Mouse (Mus musculus): ENCODE results near the gene Dnah1. TPM values are rescaled to one million over a fixed set of nuclear protein-coding genes. Genes with fewer than 3 reads are reported as not detected.

The Dnah1 gene
- total RNA-seq, 1 experiment from 2014 or later = not detected

DNA sequence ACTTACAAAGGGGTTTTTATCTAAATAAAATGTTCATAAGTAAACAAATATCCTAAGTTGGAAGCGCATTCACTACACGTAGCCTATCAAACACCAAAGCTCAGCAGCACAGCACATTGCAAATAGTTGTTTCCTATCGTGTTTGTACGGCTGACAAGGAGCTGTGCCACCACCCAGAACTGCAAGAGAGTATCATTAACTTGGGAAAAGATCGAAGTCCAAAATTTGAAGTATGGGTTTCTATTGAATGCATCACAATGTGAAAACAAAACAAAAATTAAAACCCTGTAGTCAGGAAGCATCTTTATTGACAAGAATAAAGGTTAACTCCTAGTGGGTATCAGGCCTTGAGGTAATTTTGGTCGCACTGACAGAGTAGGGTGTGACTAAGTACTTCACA, 75.3 kb downstream of the Dnah1 start:
- no peak for ATAC-seq (replicated peaks; ENCODE audit: insufficient number of reproducible peaks, low FRiP score, low TSS enrichment, poor library complexity, severe bottlenecking)

DNA sequence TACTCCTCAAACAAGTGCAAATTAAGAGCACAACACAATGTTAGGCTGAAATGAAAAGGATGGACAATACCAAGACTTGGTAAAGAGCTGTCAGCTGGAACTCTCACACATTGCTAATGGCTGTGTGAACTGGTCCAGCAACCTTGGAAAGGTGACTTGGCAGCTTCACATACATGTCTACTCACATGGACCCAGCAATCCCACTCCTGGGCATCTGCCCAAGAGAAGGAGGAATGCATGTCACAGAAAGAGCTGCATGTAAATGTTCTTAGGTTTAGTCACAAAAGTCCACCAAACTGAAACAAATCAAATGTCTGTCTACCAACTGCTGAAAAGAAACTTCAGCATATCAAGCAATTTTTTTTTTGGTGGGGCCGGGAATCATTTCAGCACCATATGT, 77.8 kb downstream of the Dnah1 start:
- no peak for ATAC-seq (replicated peaks; ENCODE audit: insufficient number of reproducible peaks, low FRiP score, low TSS enrichment, poor library complexity, severe bottlenecking)

DNA sequence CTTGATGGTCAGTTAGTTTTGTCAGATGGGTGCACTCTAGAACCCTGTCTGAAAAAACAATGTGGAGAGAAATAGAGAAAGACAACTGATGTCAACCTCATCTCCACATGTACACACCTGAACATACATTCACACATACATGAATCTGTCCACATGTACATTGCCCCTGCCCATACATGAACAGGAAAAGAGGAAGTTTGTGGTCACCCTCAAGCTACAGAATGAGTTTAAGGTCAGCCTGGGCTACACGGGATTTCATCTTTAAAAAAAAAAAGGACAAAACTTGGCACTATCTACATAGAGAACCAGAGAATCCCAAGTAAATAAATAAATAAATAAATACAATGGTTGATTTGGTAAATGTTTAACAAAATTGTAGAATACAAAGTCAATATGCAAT, 78.9 kb downstream of the Dnah1 start:
- ATAC-seq (replicated peaks; ENCODE audit: insufficient number of reproducible peaks, low FRiP score, low TSS enrichment, poor library complexity, severe bottlenecking) = no peak

DNA sequence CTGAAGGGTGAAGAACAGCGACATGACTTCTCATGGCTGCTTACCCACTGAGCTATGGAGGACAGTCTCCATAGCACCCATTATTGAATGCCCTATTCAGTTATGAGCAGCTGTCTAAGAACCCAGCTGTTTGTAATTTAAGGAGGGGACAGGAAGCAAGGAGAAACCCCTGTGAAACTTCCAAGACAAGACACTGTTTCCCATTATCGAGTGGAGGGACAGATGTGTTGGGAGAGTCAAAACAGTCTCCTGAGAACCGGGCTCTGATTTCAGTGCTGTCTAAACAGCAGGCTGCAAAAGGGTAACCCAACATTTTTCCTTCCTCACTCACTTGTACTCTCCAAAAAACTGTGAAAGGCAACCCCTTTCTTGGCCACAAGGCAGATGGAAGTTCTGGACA, 83.2 kb downstream of the Dnah1 start:
- no peak for ATAC-seq (replicated peaks; ENCODE audit: insufficient number of reproducible peaks, low FRiP score, low TSS enrichment, poor library complexity, severe bottlenecking)

DNA sequence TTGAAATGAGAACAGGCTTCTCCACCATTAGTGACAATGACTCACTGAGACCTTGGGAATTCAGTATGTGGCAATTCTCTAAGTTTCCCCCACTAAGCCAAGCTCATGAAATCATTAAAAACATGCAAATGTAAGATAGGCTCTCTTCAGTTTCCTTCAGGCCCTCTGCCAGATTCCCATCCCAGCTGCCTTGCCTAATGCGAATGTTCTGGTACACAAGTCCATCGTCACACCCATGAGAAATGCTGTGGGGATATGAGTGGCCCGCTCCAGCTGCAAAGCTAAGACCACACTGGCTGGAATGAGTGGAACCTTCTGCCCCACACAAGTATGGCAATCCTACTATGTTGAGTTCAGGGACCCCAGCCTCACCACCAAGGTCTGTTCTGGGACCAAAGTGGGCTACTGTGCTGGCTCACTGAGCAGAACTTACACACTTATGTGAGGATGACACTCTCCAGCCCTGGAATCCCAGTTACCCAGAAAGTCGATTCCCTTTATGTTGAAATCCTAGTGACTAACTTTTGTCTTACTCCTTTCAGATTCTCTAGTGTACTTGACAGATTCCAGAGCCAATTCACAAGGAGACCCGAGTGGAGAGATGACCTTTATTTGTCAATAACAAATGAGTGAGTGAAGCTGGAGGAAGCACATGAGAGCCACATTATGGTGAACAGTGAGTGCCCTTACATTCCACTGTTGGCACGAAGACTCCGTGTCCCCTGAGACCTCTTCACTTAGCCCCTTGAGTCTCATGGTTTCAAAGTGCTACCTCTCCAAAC, 86.4 kb downstream of the Dnah1 start:
- ATAC-seq (replicated peaks; ENCODE audit: insufficient number of reproducible peaks, low FRiP score, low TSS enrichment, poor library complexity, severe bottlenecking) = no peak

DNA sequence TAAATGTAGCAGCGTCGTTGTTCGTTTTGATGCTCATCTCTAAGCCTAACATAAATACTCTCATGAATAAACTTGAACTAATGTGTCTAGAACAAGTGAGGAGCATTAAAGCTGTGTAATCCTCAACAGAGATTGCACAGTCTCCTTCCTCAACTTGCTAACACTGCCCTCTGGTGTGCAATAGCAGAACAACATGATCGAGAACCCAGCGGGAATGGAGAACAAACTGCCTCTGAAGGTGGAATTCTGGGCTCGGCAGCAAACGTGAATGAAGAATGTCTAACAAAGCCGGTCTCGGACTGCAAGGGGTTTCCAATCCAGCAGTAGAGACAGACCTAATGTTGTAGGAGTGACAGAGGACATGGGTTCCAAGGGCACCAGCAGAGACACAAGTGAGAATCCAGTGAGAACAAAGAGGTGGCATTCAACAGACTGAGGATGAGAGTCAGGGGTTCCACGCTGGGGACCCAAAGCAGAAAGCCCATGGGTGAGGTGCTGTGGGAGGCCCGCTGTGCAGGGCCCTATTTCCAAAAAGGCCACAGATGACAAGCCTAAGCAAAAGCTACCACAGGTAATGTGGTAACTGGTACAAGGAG, 89.6 kb downstream of the Dnah1 start:
- ATAC-seq (replicated peaks; ENCODE audit: insufficient number of reproducible peaks, low FRiP score, low TSS enrichment, poor library complexity, severe bottlenecking) = peak; percentile 85

DNA sequence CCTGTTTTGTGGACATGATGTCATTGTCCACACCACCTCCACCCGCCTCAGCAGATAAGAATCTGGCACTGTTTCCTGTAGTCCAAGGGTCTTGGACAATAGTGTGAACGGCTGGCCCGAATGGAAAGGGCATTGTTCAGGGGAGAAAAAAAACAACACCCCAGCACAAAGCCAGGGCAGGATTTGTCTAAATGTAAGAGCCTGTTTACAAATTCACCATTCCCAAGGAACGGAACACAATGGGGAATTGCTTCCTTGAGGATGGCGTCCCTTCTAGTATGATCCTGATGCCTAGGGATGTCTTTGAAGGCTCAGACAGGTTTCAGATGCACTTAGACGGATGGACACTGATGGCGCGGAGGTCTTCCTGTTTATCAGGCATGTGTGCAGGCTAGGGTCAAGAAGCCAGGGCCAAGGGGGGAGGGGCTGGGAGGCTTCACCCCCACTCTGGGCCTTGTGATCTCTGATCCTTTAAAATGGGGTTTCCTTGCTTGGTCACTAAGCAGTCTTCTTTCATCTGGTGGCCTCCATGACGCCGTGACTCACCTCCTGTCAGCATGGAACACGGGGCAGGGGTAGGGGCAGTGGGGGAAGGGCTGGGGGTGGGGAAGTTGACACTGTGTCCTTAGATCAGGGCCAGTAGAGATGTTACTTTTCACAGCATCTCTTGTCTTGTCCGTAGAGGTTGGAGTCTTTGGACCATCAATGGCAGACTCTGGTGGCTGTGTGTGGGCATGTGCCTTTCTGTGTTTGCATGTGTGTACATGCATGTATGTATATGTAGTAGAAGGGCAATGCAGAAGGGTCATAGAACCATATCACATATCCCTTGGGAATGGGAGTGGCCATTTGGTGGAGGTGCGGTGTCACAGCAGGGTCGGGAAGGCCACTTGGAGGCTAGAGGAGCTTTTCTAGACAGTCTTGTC, 90.4 kb downstream of the Dnah1 start:
- ATAC-seq (replicated peaks; ENCODE audit: insufficient number of reproducible peaks, low FRiP score, low TSS enrichment, poor library complexity, severe bottlenecking) = no peak

DNA sequence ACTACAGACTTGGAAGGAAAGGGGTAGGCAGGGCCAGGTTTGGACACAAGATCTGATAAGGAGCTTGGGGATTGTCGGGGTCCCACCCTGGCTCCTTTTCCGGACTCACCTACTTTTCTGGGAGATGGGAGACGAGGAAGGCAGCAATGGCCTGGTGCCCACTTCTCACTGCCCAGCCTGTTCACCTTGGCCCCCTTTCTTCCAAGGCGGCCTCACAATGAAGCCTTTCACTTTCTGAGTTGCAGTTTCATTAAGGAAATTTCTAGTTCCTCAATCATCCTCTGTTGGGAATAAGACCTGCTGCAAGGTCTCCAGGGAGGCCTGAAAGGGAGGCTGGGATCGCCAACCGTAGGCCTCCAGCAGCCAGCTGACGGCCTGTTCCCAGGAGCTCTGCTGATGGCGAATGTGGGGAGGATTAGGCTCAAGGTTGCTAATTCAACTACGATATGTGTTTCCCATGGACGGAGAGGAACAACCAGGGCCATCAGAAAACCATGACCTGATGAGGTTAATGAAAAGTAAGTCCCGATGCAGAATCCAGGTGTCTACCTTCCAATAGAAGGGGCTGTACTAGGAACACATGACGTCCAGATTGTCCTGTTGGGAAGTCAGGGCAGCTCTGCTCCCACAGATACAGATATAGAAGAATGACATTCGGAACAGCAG, 91.2 kb downstream of the Dnah1 start:
- no peak for ATAC-seq (replicated peaks; ENCODE audit: insufficient number of reproducible peaks, low FRiP score, low TSS enrichment, poor library complexity, severe bottlenecking)

DNA sequence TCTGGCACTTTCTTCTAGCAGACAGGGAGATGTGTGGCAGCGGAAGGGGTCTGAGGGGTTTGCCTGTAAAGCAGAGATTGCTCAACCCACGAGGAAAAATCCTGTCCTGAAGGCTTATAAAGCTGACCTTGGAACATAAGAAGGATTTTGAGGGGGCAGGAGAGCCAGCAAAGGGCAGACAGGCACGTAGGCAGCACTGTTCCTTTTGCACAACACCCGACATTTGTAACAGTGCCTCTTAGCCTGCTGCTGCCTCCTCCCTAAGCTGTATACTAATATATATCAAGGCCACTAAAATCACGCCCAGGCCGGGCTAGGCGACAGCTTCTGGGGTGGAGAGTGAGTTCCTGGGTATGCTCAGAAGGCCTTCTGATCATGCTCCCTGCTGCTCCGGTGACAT, 93.3 kb downstream of the Dnah1 start:
- ATAC-seq (replicated peaks; ENCODE audit: insufficient number of reproducible peaks, low FRiP score, low TSS enrichment, poor library complexity, severe bottlenecking) = no peak

DNA sequence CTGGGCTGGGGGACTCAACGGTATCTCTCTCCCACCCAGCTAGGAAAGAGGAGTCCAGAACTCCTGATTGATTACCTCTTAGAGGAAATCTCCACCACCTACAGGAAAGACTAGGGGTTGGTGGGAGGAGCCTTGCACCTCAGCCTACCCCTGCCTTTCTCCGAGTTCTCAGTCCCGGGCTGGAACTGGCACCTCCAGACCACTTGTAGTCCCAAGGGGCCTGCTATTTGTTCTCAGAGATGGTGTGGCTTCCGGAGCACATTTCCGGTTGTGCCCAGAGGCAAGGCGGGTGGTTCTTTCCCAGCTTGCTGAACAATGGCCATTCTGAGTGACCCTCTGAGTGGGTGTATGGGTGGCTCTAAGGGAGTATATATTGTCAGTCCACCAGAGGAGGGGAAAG, 95.5 kb downstream of the Dnah1 start:
- ATAC-seq (replicated peaks; ENCODE audit: insufficient number of reproducible peaks, low FRiP score, low TSS enrichment, poor library complexity, severe bottlenecking) = peak; percentile 32

DNA sequence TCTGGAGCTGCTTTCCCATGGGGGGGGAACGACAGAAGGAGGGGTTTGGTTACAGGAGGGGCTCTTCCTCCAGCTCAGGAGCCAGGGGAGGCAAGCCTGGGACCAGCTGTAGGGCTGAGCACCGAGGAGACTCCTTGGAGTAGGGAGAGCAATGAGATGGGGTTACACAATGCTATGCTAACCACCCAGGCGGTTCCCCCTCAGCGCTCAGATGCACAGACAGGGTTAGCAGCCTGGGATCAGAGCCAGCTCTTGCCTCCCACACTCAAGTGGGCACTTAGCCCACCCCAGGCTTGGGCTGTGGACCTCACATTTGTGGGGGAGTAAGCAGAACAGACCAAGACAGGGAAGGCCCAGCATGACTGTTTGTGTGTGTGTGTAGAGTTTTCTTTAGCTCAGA, 96.7 kb downstream of the Dnah1 start:
- ATAC-seq (replicated peaks; ENCODE audit: insufficient number of reproducible peaks, low FRiP score, low TSS enrichment, poor library complexity, severe bottlenecking) = no peak

DNA sequence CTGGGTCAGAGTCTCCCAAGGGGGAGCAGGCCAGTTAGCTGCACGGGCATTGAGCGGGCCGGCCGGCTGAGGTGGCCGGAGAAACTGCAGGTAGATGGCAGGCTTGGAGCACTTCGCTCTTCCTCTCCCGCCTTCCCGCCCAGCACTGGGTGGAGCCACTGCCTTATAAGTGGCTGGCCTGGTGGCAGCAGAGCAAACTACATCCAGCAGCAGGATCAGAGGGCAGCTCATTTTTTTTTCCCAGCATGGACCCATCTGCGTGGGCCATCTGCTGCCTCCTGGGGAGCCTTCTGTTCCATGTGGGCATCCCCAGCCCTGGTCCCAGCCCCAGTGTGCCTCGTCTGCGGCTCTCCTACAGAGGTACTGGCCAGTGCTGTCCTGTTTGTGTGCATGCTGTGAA, 106.0 kb downstream of the Dnah1 start, which contains the start of gene Sema3g:
TSS of gene Sema3g (plus strand) at position 195 of the 400 bp plus-strand sequence.
- peak; percentile 29; the same call in 1 of the 2 replicates for ATAC-seq (replicated peaks; ENCODE audit: insufficient number of reproducible peaks, low FRiP score, low TSS enrichment, poor library complexity, severe bottlenecking)

DNA sequence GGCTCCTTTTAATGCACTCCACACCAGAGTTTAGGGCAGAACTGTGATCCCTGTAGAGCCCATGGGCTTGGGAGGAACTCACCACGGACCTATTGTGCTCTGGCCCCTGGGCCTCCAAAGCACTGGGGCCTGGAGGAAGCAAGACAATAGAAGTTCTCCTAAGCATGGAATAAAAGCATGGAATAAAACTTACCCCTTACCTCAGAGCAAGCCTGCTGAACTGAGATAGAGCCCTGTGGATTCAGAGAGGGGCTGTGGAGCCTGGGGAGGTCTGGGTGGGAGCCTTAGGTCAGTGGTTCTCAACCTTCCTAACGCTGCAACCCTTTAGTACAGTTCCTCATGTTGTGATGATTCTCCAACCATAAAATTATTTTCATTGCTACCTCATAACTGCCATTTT, 106.8 kb downstream of the Dnah1 start, which contains the start of gene Nisch:
TSS of gene Nisch (minus strand) at position 101 of the 400 bp plus-strand sequence.
- no peak for ATAC-seq (replicated peaks; ENCODE audit: insufficient number of reproducible peaks, low FRiP score, low TSS enrichment, poor library complexity, severe bottlenecking)

DNA sequence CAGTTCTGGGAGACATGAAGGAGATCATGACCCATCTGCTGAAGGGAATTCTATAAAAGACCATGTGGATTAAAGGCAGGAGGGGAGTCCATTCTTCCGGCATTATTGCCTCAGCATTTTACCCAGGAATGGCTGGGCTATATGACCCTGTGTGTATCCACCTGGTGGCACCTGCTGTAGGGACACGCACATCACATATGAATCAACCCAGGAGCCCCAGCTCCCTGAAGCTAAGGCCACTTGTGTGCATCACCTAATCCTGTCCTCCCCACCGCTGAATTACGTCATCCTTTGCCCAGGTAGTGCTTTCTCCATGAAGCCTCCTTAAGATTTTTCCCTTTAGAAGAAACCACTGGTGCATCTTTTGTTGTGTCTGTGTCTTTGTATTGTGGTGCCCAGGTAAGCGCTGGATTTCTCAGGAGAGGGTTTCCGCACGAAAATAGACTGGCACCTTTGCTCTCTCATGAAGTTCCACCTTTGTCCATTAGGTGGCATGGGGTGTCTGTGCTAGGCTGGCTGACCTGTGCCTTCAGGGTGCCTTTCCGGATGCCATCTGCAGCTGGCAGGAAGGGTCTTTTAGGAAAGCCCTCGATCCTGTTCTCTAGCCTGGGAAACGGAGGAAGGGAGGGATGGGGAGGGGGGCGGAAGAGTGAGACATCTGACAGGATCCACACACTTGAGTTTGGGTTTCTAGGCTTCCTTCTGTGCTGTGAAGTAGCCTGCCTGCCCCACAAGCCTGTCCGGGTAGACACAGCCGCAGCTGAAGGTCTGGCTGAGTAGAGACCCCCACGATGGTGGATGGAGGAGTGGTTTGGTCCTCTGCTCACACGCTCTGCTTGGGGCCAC, 108.3 kb downstream of the Dnah1 start:
- peak; percentile 71 for ATAC-seq (replicated peaks; ENCODE audit: insufficient number of reproducible peaks, low FRiP score, low TSS enrichment, poor library complexity, severe bottlenecking)

DNA sequence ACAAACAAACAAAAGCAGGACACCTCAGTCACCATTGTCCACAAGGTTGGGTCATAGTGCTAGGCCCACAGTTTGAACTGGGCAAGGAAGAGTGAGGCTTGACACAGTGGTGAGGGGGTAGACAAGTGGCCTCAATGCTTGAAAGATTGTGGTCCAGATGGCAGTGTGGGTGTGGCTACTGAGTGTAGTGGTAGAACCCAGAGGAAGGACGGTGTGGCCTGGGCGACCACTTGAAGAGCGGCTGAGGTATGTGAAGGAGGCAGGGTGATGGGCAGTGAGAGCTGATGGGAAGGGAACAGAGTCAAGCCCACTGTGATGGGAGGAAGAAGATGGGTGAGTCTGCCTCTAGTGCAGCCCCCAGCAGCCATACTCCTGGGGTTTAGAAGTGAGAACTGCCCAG, 109.0 kb downstream of the Dnah1 start:
- no peak; the same call in 1 of the 2 replicates for ATAC-seq (replicated peaks; ENCODE audit: insufficient number of reproducible peaks, low FRiP score, low TSS enrichment, poor library complexity, severe bottlenecking)

DNA sequence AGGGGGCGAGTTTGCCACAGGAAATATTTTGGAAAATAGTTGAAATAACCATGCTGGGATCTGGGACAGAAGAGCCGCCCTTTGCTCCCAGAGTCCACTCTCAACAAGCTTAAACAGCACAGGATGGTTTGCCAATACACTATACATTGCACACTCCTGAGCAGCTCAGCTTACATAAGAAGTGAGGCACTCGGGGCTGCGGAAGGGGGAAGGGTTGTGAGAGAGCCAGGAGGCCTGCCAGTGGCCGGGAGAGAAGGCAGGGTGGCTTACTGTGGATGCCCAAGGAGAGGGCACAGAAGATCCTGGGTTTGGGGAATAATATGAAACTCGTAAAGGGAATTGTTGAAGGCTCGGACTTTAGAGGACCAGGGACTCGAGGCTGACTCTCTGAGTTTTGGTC, 109.8 kb downstream of the Dnah1 start:
- ATAC-seq (replicated peaks; ENCODE audit: insufficient number of reproducible peaks, low FRiP score, low TSS enrichment, poor library complexity, severe bottlenecking) = no peak

DNA sequence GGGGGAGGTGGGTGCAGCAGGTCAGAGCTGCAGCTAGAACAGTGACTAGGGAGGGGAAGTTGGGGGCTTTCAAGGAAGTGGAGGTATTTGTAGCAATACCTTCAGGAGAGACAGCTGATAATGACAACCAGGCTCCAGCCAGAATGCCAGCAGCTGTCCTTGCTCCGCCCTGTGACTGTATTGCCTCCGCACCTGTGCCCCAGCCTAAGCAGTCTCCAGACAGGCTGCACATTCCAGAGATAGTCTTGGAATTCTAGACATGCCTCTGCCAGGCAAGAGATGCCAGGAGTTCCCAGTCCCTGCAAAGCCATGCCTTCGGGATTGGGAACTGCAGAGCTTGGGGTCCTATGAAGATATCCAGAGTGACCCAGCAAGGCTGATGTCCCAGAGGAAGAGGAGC, 111.2 kb downstream of the Dnah1 start:
- ATAC-seq (replicated peaks; ENCODE audit: insufficient number of reproducible peaks, low FRiP score, low TSS enrichment, poor library complexity, severe bottlenecking) = no peak

DNA sequence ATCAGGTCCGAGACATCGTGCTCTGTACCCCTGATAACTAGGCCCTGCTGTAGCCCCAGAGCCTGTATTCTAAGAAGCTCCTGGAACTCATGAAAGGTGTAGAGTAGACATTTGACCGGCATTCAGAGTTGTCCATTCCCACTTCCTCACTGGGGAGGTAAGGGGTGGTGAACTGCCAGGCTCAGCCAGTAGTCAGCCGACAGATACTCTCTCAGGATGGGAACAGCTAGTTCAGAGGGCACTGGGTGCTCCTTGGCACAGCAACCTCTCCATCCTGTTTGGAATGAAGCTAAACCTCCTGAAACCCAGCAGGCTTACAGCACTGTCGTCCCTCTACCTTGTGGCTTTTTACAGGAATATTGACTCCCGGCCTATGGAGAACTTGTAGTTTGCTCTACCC, 111.8 kb downstream of the Dnah1 start:
- no peak for ATAC-seq (replicated peaks; ENCODE audit: insufficient number of reproducible peaks, low FRiP score, low TSS enrichment, poor library complexity, severe bottlenecking)
